Mouse (Mus musculus): ENCODE data around the gene Pou1f1.

The Pou1f1 gene

DNA sequence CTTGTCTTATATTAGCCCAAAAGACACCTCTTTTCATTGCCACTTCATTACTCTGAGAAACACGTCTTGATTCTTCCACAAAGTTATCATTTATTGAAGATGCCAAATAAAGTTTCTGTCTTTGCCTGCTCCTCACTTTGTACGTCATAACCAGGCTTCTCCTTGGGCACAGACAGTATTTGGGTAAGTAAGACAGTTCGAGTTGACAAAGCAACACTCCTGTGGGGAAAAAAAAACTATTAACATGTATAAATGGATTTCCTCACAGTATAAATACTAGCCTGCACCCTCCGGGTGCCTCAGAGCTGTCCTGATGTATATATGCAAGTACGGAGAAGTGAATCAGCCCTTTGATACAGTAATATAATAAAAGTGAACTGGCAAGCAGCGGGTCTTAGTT, at the start of gene Pou1f1:
Gene Pou1f1, plus strand, starts transcription at position 301 of the 400 bp plus-strand sequence.
- in situ Hi-C loops (cut with MboI; ENCODE audit: unreplicated experiment in 2 of 2), result loop anchor here in 1 of 2 experiments (10.0 kb wide), 1 partner anchor 765 kb away; no protein-coding TSS in a partner anchor

DNA sequence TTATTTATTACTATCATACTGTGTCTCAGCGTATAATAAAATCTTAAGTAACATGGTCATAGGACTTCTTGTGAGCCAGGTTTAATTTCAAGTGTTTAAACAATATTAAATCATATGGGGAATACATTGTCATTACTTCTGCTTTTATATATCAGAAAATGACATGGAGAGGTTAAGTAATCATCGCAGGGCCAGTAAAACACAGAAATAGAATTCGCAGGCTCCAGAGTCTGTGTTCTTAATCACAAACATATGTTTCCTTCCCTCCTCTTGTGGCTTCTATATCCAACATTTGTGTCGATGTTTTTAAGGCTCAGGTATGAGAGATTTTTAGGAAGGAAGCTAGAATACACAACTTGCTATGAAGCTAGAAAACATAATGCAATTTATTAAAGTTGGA, 49.7 kb upstream of the Pou1f1 start:
- in situ Hi-C loops (cut with MboI; ENCODE audit: unreplicated experiment in 2 of 2), result loop anchor here (5.0 kb wide), 2 partner anchors 343 to 563 kb away; no protein-coding TSS in a partner anchor

DNA sequence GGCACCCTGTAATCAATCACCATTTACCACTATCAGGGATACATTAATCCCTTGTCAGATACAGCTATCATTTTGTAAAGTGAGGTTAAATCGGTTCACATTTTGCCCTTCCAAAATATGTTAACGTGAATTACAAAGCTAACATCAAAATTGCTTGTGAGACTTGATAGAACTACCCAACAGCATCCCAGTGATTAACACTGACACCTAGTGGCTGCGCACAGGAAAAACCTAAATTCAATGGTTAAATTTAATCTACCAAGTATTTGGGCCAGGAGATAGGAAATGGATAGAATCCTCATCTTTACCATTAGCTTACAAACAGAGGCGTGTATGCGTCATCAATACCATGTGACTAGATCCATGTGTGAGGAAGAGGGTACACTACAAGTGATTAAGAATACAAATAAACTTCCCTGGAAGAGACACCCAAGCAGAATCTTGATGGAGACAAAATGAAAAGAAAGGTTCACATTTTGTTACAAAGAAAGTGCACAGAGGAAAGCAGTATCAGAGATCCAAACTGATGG, 47.8 kb upstream of the Pou1f1 start:
- in situ Hi-C loops (cut with MboI; ENCODE audit: unreplicated experiment in 2 of 2), result loop anchor here (5.0 kb wide), 2 partner anchors 345 to 565 kb away; no protein-coding TSS in a partner anchor

DNA sequence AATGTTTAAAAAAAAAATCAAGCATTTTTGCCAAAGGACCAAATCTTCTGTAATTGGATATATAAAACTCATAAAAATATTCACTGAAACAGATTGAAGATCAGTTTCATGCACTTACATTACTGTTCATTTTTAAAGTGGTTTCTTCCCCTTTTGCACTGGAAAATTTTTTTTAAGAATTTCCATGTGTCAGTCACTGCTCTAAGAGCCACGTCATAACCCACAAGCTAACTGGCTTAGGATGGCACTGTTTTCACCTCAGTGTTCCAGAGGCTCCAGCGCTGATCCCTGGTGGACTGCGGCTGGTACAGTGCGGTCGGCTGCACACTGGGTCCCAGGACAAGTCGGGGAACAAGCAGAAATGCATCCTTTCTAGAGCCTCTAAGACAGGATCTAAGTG, 34.6 kb upstream of the Pou1f1 start:
- in situ Hi-C loops (cut with MboI; ENCODE audit: unreplicated experiment in 2 of 2), result no loop called here

DNA sequence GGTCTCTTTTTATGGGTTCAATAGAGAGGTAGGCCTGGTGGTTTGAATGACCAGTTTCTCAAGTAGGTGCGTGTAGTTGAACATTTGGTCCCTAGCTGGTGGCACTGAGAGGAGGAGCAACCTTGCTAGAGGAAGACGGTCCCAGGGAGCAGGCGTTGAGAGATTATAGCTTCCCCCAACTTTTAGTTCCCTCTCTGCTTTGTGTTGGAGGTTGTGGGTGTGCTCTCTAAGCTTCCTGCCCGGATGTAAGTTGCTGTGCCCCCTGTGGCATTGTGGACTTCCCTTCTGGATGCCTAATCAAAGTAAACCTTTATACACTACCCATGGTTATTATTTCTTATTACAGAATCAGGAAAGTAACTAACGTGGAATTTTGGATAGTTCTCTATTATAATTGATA, 24.3 kb upstream of the Pou1f1 start:
- in situ Hi-C loops (cut with MboI; ENCODE audit: unreplicated experiment in 2 of 2), result no loop called here

DNA sequence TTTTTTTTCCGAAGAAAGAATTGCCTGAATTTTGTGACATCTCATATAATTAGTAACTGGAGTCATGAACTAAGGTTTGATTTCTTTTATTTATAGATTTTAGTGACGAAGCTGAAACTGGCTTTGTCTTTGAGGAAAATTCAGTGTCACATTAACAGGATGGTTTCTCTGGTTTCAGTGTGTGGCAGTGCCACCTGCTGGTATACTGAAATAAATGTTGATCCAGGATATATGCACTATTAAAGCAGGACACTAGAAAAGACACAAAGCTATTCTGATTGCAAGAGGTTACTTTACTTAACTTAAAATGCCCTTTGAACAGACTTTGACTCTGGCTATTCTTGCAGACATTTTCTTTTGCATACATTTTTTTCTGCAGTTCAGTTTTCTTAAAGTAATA, 23.3 kb upstream of the Pou1f1 start:
- in situ Hi-C loops (cut with MboI; ENCODE audit: unreplicated experiment in 2 of 2), result no loop called here

DNA sequence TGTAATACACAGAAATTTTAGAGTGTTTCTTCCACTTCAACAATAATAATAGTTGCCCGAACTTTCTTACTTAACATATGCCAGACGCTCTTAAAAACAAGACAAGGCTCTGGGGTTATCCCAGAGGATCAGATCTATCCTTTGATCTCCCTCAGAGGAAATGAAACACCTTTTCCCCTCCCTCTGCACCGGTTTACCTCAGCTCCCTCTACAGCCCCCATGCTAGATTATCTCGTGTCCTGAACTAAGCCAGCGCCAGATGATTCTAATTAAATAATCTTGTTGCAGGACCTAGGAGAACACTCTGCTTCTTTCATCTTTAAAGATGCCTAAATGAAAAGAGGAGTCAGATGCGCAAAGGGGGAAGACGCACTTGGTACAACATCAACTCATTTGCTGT, 6.1 kb upstream of the Pou1f1 start:
- in situ Hi-C loops (cut with MboI; ENCODE audit: unreplicated experiment in 2 of 2), result no loop called here

DNA sequence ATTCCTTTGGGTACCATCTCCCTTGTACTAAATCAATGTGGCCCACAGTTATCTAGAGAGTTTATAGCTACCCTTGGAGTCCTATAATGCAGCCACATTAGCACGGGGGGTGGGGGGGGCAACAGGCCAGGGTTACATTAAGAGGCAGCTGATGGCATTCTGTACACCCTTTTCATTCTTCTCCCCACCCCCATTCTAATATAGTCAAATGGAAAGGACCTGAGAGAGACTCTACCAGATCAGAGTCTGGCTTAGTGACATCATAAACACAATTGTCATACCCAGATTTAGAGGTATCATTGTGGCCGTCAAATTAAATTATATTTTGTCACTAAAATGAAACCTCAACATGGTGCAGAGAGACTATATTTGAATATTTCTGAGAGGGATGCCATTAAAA, 5.7 kb downstream of the Pou1f1 start:
- in situ Hi-C loops (cut with MboI; ENCODE audit: unreplicated experiment in 2 of 2), result loop anchor here (10.0 to 25.0 kb wide), 3 partner anchors 486 to 1664 kb away; partner anchors contain the start of gene Epha3 (in 1 of the 2)

DNA sequence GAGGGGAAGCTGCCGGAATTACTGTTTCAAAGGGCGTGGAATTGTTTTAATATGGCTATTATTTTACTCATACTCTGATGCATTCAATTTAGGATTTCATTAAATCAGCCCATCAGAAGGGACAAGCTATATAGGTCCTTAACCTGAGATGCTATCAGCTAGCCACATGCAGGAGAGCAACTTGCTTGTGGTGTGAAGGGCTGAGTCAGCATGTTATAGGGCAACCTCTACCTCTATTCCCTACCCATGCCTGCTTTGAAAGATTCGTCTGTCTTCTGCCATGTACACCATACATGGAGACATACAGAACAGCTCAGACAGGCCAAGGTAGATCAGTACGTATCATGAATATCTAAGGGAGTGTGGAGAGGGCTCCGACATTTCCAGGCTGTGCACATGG, 6.4 kb downstream of the Pou1f1 start:
- in situ Hi-C loops (cut with MboI; ENCODE audit: unreplicated experiment in 2 of 2), result loop anchor here (10.0 to 25.0 kb wide), 3 partner anchors 486 to 1664 kb away; partner anchors contain the start of gene Epha3 (in 1 of the 2)

DNA sequence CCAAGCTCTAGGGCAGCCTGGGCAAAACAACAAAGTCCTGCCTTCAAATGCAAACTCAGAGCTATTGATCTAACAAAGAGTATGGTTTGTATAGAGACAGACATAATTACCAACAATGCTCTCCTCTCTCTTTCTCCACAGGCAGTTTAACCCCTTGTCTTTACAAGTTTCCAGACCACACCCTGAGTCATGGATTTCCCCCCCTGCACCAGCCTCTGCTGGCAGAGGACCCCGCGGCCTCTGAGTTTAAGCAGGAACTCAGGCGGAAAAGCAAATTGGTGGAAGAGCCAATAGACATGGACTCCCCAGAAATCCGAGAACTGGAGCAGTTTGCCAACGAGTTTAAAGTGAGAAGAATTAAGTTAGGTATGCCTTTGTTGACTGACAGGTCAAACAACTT, 9.3 kb downstream of the Pou1f1 start:
- in situ Hi-C loops (cut with MboI; ENCODE audit: unreplicated experiment in 2 of 2), result loop anchor here (10.0 to 25.0 kb wide), 3 partner anchors 483 to 1667 kb away; partner anchors contain the start of gene Epha3 (in 1 of the 2)

DNA sequence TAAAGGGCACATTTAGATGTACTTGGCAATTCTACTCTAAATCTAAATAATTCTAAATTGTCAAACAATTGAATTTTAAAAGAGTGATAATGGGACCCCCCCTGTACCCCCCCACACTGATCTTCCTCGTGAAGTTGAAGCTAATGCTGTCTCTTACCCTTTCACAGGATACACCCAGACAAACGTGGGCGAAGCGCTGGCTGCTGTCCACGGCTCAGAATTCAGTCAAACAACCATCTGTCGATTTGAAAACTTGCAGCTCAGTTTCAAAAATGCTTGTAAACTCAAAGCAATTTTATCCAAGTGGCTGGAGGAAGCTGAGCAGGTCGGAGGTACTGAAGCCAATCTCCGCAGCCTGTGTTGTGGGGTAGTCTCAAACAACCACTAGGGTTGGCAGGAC, 11.4 kb downstream of the Pou1f1 start:
- in situ Hi-C loops (cut with MboI; ENCODE audit: unreplicated experiment in 2 of 2), result loop anchor here (10.0 to 25.0 kb wide), 3 partner anchors 481 to 1669 kb away; partner anchors contain the start of gene Epha3 (in 1 of the 2)

DNA sequence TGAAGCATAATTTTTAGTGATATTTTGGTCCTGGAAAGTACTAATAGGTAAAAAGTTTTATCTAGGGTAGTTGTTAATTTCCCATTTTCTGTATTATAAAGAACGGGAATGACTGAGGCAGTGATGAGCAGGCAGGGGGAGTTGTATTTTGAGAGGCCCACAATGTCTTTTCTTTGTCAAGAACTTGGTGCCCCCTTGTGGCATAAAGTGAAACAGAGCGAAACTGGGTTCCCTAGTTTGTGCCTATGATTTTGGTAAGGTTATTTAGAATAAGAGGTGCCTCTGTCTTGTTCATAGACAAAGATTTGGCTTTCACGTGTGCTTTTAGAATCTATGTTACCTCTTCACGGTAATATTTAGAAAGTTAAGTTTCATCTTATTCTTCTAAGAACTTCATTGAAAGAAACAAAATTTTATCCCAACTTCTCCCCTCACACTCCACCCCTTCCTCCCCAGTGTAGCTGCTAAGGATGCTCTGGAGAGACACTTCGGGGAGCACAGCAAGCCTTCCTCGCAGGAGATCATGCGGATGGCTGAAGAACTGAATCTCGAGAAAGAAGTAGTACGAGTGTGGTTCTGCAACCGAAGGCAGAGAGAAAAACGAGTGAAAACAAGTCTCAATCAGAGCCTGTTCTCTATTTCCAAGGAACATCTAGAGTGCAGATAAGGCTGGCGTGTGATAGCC, 13.1 kb downstream of the Pou1f1 start:
- in situ Hi-C loops (cut with MboI; ENCODE audit: unreplicated experiment in 2 of 2), result loop anchor here (10.0 to 25.0 kb wide), 3 partner anchors 479 to 1671 kb away; partner anchors contain the start of gene Epha3 (in 1 of the 2)

DNA sequence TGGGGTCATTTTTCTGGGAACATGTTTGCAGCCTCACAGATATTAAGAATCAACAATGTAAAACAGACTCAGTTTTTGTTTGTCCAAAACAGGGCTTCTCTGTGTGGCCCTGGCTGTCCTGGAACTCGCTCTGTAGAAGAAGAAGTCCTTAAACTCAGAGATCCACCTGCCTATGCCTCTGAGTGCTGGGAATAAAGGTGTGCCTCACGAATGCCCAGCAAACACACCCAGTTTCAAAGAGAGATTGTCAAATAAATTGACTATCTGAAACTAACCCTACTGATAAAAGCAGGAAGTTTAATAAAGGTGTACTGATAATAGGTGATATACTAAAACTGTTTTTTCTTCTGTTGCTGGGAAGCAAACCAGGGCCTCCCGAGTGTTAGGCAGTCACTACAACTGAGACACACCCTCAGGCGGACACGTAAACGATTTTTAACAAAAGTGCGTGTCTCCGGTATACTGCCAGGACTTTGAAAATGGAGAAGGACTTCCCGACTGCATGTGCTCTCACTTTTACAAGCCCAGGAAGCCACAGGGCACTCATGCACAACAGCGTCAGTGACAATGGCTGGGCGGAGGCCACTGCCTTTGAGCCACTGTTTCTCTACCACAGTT, 23.5 kb downstream of the Pou1f1 start:
- in situ Hi-C loops (cut with MboI; ENCODE audit: unreplicated experiment in 2 of 2), result loop anchor here (10.0 to 25.0 kb wide), 3 partner anchors 469 to 1681 kb away; partner anchors contain the start of gene Epha3 (in 1 of the 2)

DNA sequence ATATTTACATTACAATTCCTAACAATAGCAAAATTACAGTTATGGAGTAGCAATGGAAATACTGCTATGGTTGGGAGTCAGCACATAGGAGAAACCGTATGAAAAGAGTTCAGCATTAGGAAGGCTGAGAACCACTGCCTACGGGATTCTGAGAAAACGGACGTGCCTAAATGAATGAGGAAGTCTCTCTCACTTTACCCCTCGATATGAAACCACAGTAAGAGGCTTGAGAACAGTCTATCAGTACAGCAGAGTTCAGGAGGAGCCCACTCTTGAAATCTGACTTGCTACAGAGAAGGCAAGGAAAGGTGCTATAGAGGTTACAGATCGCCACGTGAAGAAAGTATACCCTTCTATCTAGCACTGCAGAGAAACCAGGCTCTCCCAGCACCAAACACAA, 28.6 kb downstream of the Pou1f1 start:
- in situ Hi-C loops (cut with MboI; ENCODE audit: unreplicated experiment in 2 of 2), result loop anchor here (10.0 to 25.0 kb wide), 3 partner anchors 463 to 1687 kb away; partner anchors contain the start of gene Epha3 (in 1 of the 2)

DNA sequence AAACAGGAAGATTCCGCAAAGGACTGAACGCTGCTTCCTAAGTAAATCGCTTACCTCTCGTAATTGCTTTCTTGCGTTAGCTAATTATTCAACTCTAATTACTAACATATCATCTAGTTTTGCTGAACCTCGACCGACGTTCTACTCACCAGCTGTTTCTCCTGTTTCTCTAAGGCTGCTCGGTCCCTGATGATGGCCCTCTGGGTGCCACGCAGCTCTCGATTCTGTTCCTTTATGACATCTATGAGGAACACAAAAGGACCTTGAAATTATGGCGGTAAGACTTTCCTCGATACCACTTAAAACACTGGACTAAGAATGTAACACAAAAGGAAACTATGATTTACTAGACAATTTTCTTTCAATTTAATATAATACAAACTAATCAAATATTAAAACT, 30.5 kb downstream of the Pou1f1 start:
- in situ Hi-C loops (cut with MboI; ENCODE audit: unreplicated experiment in 2 of 2), result loop anchor here (10.0 to 25.0 kb wide), 2 partner anchors 454 to 736 kb away; no protein-coding TSS in a partner anchor

DNA sequence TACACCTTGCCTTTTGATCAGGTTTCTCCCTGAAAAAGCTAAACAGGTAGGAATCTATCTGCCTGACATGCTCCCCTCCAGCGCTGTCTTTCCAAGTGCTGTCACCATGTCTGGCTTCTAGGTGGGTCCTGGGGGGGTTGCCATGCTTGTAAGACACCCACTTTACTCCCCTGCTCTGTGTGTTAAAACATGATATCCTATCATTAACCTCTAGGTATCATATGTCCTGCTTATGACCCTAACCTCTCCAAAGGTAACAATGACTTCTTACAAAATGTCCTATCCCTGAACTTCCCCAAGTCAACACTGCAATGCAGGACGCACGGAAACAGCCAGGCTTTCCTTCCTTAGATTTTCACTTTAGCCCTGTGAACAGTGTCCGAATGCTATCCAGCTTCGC, 34.0 kb downstream of the Pou1f1 start:
- in situ Hi-C loops (cut with MboI; ENCODE audit: unreplicated experiment in 2 of 2), result loop anchor here (10.0 to 25.0 kb wide), 2 partner anchors 451 to 733 kb away; no protein-coding TSS in a partner anchor

DNA sequence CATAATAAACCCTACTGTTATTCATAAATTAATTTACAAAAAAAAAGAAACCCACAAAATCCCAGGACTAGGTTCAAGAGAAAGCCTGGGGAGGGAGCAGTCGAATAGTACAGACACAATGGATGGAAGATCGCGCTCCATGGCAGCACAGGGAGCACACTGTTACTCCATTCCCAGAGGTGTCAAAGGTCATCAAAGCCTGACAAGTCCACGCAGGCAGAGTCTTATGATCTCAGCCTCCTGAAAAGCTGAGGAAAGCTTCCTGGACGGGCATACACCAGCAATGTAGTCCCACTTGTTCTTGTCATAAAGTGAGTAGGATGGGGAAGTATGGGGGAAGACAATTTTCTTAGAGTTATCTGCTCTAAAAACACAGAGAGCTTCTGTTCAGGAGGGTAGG, 37.1 kb downstream of the Pou1f1 start:
- in situ Hi-C loops (cut with MboI; ENCODE audit: unreplicated experiment in 2 of 2), result loop anchor here (10.0 to 25.0 kb wide), 2 partner anchors 447 to 730 kb away; no protein-coding TSS in a partner anchor

DNA sequence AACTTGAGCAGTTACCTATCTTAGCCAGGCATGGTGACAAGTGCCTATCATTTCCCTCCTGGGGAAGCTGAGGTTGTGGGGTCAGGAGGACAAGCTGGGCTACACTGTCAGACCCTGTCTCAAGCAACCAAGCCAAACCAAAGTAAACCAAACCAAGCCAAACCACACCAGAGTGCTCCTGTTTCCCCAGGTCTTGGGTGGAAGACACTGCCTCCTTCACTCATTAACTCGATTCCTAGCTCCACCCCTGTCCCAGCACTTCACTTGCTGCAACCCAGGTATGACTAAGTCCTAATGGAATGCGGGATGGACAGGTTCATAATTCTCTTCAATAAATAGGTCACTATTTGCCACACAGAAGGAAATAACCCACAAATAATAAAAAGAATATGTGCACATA, 39.3 kb downstream of the Pou1f1 start:
- in situ Hi-C loops (cut with MboI; ENCODE audit: unreplicated experiment in 2 of 2), result loop anchor here (10.0 to 25.0 kb wide), 2 partner anchors 445 to 728 kb away; no protein-coding TSS in a partner anchor

DNA sequence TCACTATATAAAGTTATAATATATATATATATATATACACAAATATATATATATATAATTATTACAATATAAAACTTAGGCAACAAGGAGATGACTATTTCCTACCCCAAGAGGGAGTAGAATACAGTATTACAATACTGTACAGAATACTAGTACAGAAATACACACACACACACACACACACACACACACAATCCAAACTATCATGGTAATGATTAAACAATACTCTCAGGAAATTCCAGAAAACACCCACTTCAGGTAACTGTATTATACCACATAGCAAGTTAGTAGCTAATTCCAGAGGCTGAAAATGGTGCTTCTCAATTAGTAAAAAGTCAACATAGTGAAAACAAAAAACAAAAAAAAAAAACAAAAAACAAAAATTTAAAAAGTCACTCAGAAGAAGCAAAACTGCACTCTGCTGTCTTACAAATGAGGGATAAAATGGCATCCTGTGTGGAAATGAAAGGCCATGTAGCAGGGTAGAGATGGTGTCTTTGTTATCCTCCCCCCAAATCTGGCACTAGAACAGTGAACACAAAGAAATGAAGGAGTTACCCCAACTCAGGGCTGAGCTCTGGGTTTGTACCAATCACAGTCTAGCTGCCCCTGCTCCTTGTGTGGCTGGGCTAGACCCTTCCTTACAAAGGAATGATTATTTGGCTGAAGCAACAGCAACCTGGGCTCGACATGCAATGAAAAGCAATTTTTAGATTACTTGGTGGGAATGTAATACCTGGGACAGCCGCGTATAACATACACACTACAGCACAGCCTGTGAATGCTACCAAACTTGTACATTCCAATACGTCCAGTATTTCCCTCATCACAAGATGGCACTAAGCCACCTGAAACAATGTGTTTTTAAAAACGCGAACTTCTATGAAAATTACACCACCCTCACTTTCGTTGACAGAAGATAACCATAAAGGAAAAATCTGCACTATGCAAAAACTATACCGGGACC, 41.0 kb downstream of the Pou1f1 start:
- in situ Hi-C loops (cut with MboI; ENCODE audit: unreplicated experiment in 2 of 2), result loop anchor here in 1 of 2 experiments (25.0 kb wide), 1 partner anchor 726 kb away; no protein-coding TSS in a partner anchor

Measured in v-Abl transformed pro-B cells (cell line).